Mouse (Mus musculus): ENCODE data around the gene Btbd9.

Btbd9 gene

DNA sequence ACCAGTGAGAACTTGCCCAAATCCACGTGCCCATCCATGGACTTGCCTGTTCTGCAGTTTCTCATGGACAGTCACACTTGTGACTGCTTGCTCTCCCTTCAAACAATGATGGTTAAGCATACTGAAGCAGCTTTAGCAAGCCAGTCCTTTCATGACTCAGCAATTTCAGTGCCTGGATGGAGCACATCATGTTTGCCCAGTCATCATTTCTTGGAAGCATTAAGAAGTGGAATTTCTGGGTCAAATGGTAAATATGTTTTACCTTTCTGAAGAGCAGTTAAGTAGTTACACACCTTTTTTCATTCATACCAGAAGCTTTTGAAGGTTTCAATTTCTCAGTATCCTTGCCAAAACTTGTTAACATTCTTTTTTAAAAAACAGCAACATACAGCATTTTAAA is 201.2 kb downstream of the Btbd9 start:
- Histone ChIP-seq H3K9me3 (ENCODE audit: low read length) (no peaks in the 10 kb centered on the region), H3K36me3 (ENCODE audit: insufficient read depth, low read length) (0 out of 2 replicates have a peak, but pooled peaks cover 6% of the 10 kb centered on the region), H3K4me1 (replicated peaks; ENCODE audit: low read depth, low read length) (peaks cover 31% of the 10 kb centered on the region), H3K27me3 (ENCODE audit: insufficient read depth, low read length) (no peaks in the 10 kb centered on the region), H3K4me3 (replicated peaks; ENCODE audit: low read length) (no peak overlapping the region)
- no peak for TF ChIP-seq POU5F1 (IDR thresholded peaks at IDR 0.05; ENCODE audit: borderline replicate concordance, low read length)
- TF ChIP-seq CTCF (conservative IDR thresholded peaks at IDR 0.05; ENCODE audit: low read length): no peak
- no peak for TF ChIP-seq NANOG (IDR thresholded peaks at IDR 0.05; ENCODE audit: borderline replicate concordance, low read length)

DNA sequence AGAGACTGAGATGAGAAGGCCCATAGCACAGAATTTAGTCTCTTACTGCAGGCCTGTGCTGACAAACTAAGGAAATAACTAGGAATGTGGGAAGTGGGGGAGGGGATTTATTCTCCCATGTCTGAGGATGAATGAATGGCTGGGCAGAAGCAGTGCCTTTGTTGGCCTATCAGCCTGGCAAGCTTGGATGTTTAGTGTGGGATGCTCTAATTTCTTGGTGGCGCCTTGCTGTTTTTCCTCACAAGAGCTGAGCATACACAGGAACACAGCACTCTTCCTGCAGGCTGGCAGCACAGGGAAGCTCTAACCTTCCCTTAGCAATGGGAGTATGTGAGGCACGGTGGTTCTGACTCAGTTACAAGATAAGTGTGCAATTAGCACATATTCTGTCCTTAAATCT is 207.7 kb downstream of the Btbd9 start:
- Histone ChIP-seq H3K4me1 (replicated peaks; ENCODE audit: low read depth, low read length) (no peaks in the 10 kb centered on the region), H3K36me3 (ENCODE audit: insufficient read depth, low read length) (no peaks in the 10 kb centered on the region), H3K4me3 (replicated peaks; ENCODE audit: low read length) (no peak overlapping the region), H3K27me3 (ENCODE audit: insufficient read depth, low read length) (no peaks in the 10 kb centered on the region), H3K9me3 (ENCODE audit: low read length) (no peaks in the 10 kb centered on the region)
- no peak for TF ChIP-seq NANOG (IDR thresholded peaks at IDR 0.05; ENCODE audit: borderline replicate concordance, low read length)
- TF ChIP-seq POU5F1 (IDR thresholded peaks at IDR 0.05; ENCODE audit: borderline replicate concordance, low read length): no peak

DNA sequence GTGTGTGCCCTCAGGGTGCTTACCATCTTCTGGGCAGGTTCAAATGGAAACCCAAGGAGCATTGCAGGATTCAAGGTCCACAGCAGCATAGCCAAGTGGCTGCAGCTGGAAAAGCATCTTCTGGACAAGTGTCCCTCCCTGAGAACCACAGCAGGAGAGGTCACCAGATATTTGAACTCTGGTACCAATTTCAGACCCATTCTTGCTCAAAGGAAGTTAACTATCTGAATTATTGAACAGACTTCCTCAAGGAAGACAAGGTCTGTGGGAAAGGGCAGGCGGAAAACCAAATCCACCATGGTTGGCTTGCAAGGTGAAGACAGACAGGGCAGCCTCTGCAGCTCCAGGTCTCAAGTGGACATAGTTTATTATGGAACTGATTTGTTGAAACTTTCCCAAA is 211.6 kb downstream of the Btbd9 start:
- H3K36me3 ChIP-seq (ENCODE audit: insufficient read depth, low read length): no peaks in the 10 kb centered on the region
- no peaks in the 10 kb centered on the region for H3K27me3 ChIP-seq (ENCODE audit: insufficient read depth, low read length)
- no peak overlapping the region for H3K4me3 ChIP-seq (replicated peaks; ENCODE audit: low read length)
- peaks cover 10% of the 10 kb centered on the region for H3K4me1 ChIP-seq (replicated peaks; ENCODE audit: low read depth, low read length)
- no peaks in the 10 kb centered on the region for H3K9me3 ChIP-seq (ENCODE audit: low read length)
- TF ChIP-seq POU5F1 (IDR thresholded peaks at IDR 0.05; ENCODE audit: borderline replicate concordance, low read length): no peak
- no peak for TF ChIP-seq CTCF (conservative IDR thresholded peaks at IDR 0.05; ENCODE audit: low read length)
- TF ChIP-seq NANOG (IDR thresholded peaks at IDR 0.05; ENCODE audit: borderline replicate concordance, low read length): no peak

DNA sequence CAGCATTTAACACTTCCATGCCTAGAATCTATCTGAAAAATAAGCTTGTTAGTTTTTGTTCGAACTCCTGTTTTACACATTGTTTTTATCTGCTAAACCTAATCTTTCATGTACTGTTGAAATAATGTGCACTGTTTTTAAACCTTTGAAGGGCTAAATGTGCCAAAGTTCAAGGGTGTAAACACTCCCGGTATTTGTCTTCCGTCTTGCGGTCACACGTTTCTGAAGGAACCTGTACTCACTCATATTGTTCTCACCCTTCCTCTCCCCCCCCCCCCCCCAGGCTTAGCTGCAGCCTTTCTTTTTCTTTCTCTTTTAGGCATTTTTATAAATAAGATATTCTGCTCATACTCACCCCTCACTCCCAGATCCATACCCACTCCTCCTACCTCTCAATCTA is 212.9 kb downstream of the Btbd9 start:
- TF ChIP-seq CTCF (conservative IDR thresholded peaks at IDR 0.05; ENCODE audit: low read length) (no peak), NANOG (IDR thresholded peaks at IDR 0.05; ENCODE audit: borderline replicate concordance, low read length) (no peak)
- Histone ChIP-seq H3K4me3 (replicated peaks; ENCODE audit: low read length) (no peak overlapping the region), H3K9me3 (ENCODE audit: low read length) (no peaks in the 10 kb centered on the region), H3K36me3 (ENCODE audit: insufficient read depth, low read length) (no peaks in the 10 kb centered on the region), H3K4me1 (replicated peaks; ENCODE audit: low read depth, low read length) (peaks cover 10% of the 10 kb centered on the region), H3K27me3 (ENCODE audit: insufficient read depth, low read length) (no peaks in the 10 kb centered on the region)

DNA sequence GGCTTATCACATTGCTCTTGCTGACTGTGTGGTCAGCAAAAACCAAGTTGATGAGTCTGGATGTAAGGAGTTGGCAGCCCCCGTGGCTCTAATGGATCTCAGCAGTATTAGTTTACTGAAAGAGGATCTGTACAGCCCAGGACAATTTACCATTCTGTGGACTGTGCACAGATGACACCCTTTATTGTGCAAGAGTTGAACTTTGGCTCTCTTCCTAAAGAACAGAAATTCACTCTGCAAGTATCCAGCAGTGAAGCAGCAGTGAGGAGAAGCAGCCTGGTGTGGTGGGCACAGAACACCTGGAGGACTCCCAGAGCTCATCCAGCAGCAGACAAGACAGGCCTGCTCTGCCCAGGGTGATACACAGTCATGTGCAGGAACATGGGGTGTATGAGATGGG is 215.6 kb downstream of the Btbd9 start:
- Histone ChIP-seq H3K4me3 (replicated peaks; ENCODE audit: low read length) (no peak overlapping the region), H3K27me3 (ENCODE audit: insufficient read depth, low read length) (no peaks in the 10 kb centered on the region), H3K36me3 (ENCODE audit: insufficient read depth, low read length) (no peaks in the 10 kb centered on the region), H3K4me1 (replicated peaks; ENCODE audit: low read depth, low read length) (peaks cover 10% of the 10 kb centered on the region), H3K9me3 (ENCODE audit: low read length) (no peaks in the 10 kb centered on the region)
- TF ChIP-seq CTCF (conservative IDR thresholded peaks at IDR 0.05; ENCODE audit: low read length) (no peak), POU5F1 (IDR thresholded peaks at IDR 0.05; ENCODE audit: borderline replicate concordance, low read length) (no peak), NANOG (IDR thresholded peaks at IDR 0.05; ENCODE audit: borderline replicate concordance, low read length) (no peak)

DNA sequence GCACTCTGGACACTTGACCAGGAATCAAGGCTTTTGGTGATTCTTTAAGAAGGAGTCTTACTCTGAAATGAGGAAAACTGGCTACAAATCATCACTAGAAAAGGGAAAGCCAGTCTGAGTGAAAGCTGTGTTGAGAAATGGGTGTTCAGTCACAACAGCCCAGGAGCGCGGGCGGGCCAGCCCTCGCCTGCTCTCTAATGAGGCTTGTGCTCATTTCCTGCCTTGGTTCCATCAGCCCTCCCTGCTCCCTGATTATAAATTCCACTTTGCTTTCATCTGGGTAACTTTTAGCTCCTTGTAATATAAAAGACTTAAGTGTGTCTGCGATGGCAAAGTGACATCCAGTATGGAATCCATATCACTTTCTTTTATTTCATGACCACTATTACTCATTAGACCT is 216.9 kb downstream of the Btbd9 start:
- Histone ChIP-seq H3K4me1 (replicated peaks; ENCODE audit: low read depth, low read length) (peaks cover 10% of the 10 kb centered on the region), H3K27me3 (ENCODE audit: insufficient read depth, low read length) (no peaks in the 10 kb centered on the region), H3K4me3 (replicated peaks; ENCODE audit: low read length) (no peak overlapping the region), H3K36me3 (ENCODE audit: insufficient read depth, low read length) (no peaks in the 10 kb centered on the region), H3K9me3 (ENCODE audit: low read length) (no peaks in the 10 kb centered on the region)
- no peak for TF ChIP-seq NANOG (IDR thresholded peaks at IDR 0.05; ENCODE audit: borderline replicate concordance, low read length)
- TF ChIP-seq POU5F1 (IDR thresholded peaks at IDR 0.05; ENCODE audit: borderline replicate concordance, low read length): no peak
- TF ChIP-seq CTCF (conservative IDR thresholded peaks at IDR 0.05; ENCODE audit: low read length): no peak

DNA sequence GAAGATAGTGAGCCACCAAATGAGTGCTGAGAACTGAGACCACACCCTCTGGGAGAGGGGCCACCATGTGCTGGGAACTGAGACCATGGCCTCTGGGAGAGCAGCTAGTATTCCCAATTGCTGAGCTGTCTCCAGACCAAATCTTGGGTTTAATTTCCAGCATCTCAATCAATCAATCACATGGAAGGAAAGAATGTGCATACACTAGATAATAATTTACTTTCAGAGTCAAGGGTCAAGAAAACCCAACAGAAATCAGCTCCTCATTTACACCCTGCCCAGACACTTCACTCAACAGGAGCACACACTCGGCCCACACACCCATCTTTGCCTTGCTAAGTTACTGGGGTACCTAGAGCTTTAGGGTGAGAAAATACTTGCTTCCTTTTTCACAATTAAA is 220.9 kb downstream of the Btbd9 start:
- Histone ChIP-seq H3K4me1 (replicated peaks; ENCODE audit: low read depth, low read length) (no peaks in the 10 kb centered on the region), H3K36me3 (ENCODE audit: insufficient read depth, low read length) (no peaks in the 10 kb centered on the region), H3K9me3 (ENCODE audit: low read length) (peaks cover 6% of the 10 kb centered on the region; the same call in 1 of the 2 replicates), H3K4me3 (replicated peaks; ENCODE audit: low read length) (no peak overlapping the region), H3K27me3 (ENCODE audit: insufficient read depth, low read length) (no peaks in the 10 kb centered on the region)
- no peak for TF ChIP-seq CTCF (conservative IDR thresholded peaks at IDR 0.05; ENCODE audit: low read length)
- TF ChIP-seq POU5F1 (IDR thresholded peaks at IDR 0.05; ENCODE audit: borderline replicate concordance, low read length): no peak
- no peak for TF ChIP-seq NANOG (IDR thresholded peaks at IDR 0.05; ENCODE audit: borderline replicate concordance, low read length)

DNA sequence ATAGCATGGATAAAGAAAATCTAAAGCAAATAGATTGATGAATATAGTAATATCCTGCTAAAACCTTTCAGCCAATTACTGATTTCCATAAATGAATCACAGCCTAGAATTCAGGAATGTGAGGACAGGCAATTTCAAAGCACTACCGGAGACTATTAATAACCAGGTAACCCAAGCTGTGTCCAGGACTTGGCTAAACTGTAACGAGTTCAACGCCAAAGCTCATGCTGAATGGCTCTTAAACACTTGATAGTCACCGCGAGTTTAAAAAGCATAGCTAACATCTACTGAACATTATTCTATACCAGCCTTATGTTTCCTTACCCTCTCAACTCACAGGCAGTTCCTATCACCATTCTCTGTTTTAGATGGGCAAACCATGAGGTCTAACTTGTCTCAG is 221.9 kb downstream of the Btbd9 start:
- Histone ChIP-seq H3K4me3 (replicated peaks; ENCODE audit: low read length) (no peak overlapping the region), H3K9me3 (ENCODE audit: low read length) (peaks cover 6% of the 10 kb centered on the region; the same call in 1 of the 2 replicates), H3K36me3 (ENCODE audit: insufficient read depth, low read length) (no peaks in the 10 kb centered on the region), H3K27me3 (ENCODE audit: insufficient read depth, low read length) (no peaks in the 10 kb centered on the region), H3K4me1 (replicated peaks; ENCODE audit: low read depth, low read length) (peaks cover 6% of the 10 kb centered on the region)
- TF ChIP-seq POU5F1 (IDR thresholded peaks at IDR 0.05; ENCODE audit: borderline replicate concordance, low read length) (no peak), CTCF (conservative IDR thresholded peaks at IDR 0.05; ENCODE audit: low read length) (no peak), NANOG (IDR thresholded peaks at IDR 0.05; ENCODE audit: borderline replicate concordance, low read length) (no peak)

DNA sequence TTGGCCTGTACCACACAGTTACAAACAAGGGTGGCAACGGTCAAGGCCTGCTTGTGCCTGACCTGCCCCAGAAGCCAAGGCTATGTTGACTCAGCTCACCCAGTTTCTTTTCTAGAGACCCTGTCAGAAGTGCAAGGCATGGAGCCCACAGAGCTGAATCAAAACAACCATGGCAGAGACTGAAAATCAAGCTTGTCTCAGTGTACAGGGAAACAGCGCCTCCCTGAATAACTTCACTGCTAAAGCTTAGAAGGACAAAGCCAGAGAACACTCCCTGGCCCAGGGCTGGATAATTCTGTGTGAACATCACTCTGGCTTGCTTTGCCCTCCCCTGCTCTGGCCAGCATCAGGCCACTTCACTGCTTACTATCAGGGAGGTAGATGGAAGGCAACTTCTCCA is 228.3 kb downstream of the Btbd9 start:
- H3K4me1 ChIP-seq (replicated peaks; ENCODE audit: low read depth, low read length): peaks cover 27% of the 10 kb centered on the region
- no peaks in the 10 kb centered on the region for H3K27me3 ChIP-seq (ENCODE audit: insufficient read depth, low read length)
- peaks cover 6% of the 10 kb centered on the region; the same call in 1 of the 2 replicates for H3K9me3 ChIP-seq (ENCODE audit: low read length)
- no peak for TF ChIP-seq CTCF (conservative IDR thresholded peaks at IDR 0.05; ENCODE audit: low read length)
- no peak for TF ChIP-seq POU5F1 (IDR thresholded peaks at IDR 0.05; ENCODE audit: borderline replicate concordance, low read length)
- no peak for TF ChIP-seq NANOG (IDR thresholded peaks at IDR 0.05; ENCODE audit: borderline replicate concordance, low read length)
- H3K36me3 ChIP-seq (ENCODE audit: insufficient read depth, low read length): no peaks in the 10 kb centered on the region
- H3K4me3 ChIP-seq (replicated peaks; ENCODE audit: low read length): no peak overlapping the region
